Mouse (Mus musculus): ENCODE measurements around the gene Ptger3.

- TF ChIP-seq CTCF (IDR thresholded peaks at IDR 0.05; ENCODE audit: low read depth, low read length) (no peak), POLR2A (IDR thresholded peaks at IDR 0.05; ENCODE audit: insufficient read depth, low read length) (no peak)
Observed at GRCm38 (mm10) chr3:157565196-157565595, 1.5 kb upstream of the Ptger3 start.

Data from ES-Bruce4 (cell line).